Mouse (Mus musculus) ES-E14 (cell line): Measurements from ENCODE around the gene Synj1. TPM values are rescaled to one million over a fixed set of nuclear protein-coding genes. Genes with fewer than 3 reads are reported as not detected.

Experiments used
- DNase-seq: peaks from one replicate; pipeline ENCODE4 v3.0.0-alpha.2; 2013; ENCODE audit warnings: low read depth, low spot score
- H3K27ac ChIP-seq: 2 replicates; pipeline ENCODE4 v1.5.1; 2012; ENCODE audit warnings: low read depth, mild to moderate bottlenecking, low read length, moderate library complexity, mixed read lengths; ENCODE audit not compliant: poor library complexity, insufficient read depth, severe bottlenecking
- H3K36me3 ChIP-seq: 2 replicates; pipeline ENCODE4 v1.6.1; 2012; ENCODE audit warnings: mild to moderate bottlenecking, low read length, moderate library complexity, mixed read lengths; ENCODE audit not compliant: control insufficient read depth, poor library complexity, insufficient read depth, severe bottlenecking
- H3K4me1 ChIP-seq, 2 experiments: fragments of 150-350 bp in 1 of 2; sonication (generic) in 1 of 2; 2 replicates each; pipeline ENCODE4 v1.6.1; 2012; ENCODE audit warnings: low read length in 2 of 2, mild to moderate bottlenecking in 1 of 2, mixed read lengths in 1 of 2; ENCODE audit not compliant: control insufficient read depth in 2 of 2, insufficient read depth in 2 of 2, poor library complexity in 1 of 2
- H3K4me3 ChIP-seq, 2 experiments: fragments of 150-350 bp in 1 of 2; sonication (generic) in 1 of 2; 2 replicates each; pipeline ENCODE4 v1.5.1; 2012; ENCODE audit warnings: low read length in 2 of 2, low read depth in 1 of 2, mild to moderate bottlenecking in 1 of 2, mixed read lengths in 1 of 2; ENCODE audit not compliant: insufficient read depth in 1 of 2, poor library complexity in 1 of 2, severe bottlenecking in 1 of 2
- H3K9ac ChIP-seq: 2 replicates; pipeline ENCODE4 v1.6.1; 2012; ENCODE audit warnings: low read depth, mild to moderate bottlenecking, low read length, mixed read lengths; ENCODE audit not compliant: poor library complexity, insufficient read depth, severe bottlenecking
- H3K9me3 ChIP-seq: fragments of 150-350 bp; sonication (generic); 2 replicates; pipeline ENCODE4 v1.6.1; 2012; ENCODE audit warnings: low read depth, mild to moderate bottlenecking, low read length; ENCODE audit not compliant: control insufficient read depth, insufficient read depth
- CHD2 ChIP-seq: IDR thresholded peaks from 2 replicates; pipeline ENCODE4 v1.6.1; 2014; ENCODE audit warnings: mild to moderate bottlenecking, low read depth, low read length, inconsistent platforms
- HCFC1 ChIP-seq: IDR thresholded peaks from 2 replicates; pipeline ENCODE4 v1.6.1; 2012; ENCODE audit warnings: low read length, inconsistent platforms, borderline replicate concordance; ENCODE audit not compliant: insufficient read depth
- MAFK ChIP-seq: IDR thresholded peaks from 2 replicates; pipeline ENCODE4 v1.6.1; 2014; ENCODE audit warnings: mild to moderate bottlenecking, low read depth, low read length, inconsistent platforms; ENCODE audit not compliant: insufficient read depth
- ZC3H11A ChIP-seq: IDR thresholded peaks from 2 replicates; pipeline ENCODE4 v1.6.1; 2012; ENCODE audit warnings: low read depth, mild to moderate bottlenecking, inconsistent platforms, low read length, borderline replicate concordance
- ZNF384 ChIP-seq: IDR thresholded peaks from 2 replicates; pipeline ENCODE4 v1.6.1; 2012; ENCODE audit warnings: low read depth, low read length, inconsistent platforms
- in situ Hi-C, 2 experiments: fragments of 600-800 bp; cut with MboI; formaldehyde crosslinking; loops; one replicate each; pipeline ENCODE4 v1.15.1; 2025; ENCODE audit warnings: low sequenced_read_pairs in 2 of 2, inconsistent platforms in 1 of 2; ENCODE audit not compliant: unreplicated experiment in 2 of 2
- total RNA-seq: library from RNA; depleted of rRNA; stranded (reverse); fragments of 300-350 nt; gene quantifications from 2 replicates; pipeline ENCODE4 v1.2.3, GENCODE M21; 2012; rRNA removed

The Synj1 gene
- total RNA-seq, result 8.0 and 8.9 TPM in 2 replicates

- peak within 1 kb of the TSS; percentile 4; the same call in 1 of the 2 replicates for H3K27ac ChIP-seq
- TF ChIP-seq ZC3H11A, result no peak
- TF ChIP-seq MAFK, result no peak
- TF ChIP-seq CHD2, result no peak
- no peak for TF ChIP-seq ZNF384
- H3K4me3 ChIP-seq, result peak within 1 kb of the TSS; percentile 79 to 91
- in situ Hi-C loops, result no loop called here
- no peaks in the 10 kb centered on the region for H3K9me3 ChIP-seq
- no peaks in the 10 kb centered on the region for H3K4me1 ChIP-seq
- peak within 1 kb of the TSS; percentile 78 for H3K9ac ChIP-seq
- peak; percentile 74 for DNase-seq
- peaks cover 8% of the 10 kb centered on the region for H3K36me3 ChIP-seq
These were observed at the start of gene Synj1 for GRCm38 (mm10) chr16:91011021-91011683. TSS of gene Synj1 (minus strand) at chr16:91011308.

DNA sequence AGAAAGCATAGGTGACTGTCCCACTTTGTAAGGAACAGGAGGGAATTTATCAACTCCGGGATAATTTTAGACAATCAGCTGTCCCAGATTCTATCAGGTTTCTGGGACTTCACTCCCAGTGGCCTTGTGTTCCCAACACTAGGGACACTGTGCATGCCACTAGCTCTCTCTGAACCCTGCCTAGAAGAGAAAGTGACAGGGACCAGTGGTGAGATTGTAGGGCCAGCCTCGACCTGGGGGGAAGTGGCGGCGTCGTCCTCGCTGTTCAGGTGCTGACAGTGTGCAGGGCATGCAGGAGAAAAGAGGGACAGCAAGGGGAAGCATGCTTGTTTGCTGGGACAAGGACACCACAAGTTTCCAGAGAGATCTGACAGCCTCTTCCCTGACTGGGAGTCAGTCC is 46.6 kb upstream of the Synj1 start:
- TF ChIP-seq HCFC1 (no peak), MAFK (no peak), CHD2 (no peak), ZC3H11A (no peak), ZNF384 (no peak)
- no peak for DNase-seq
- Histone ChIP-seq H3K36me3 (no peaks in the 10 kb centered on the region), H3K9me3 (no peaks in the 10 kb centered on the region), H3K4me3 (no peak overlapping the region), H3K4me1 (peaks cover 0 to 2% of the 10 kb centered on the region in 2 experiments; a peak in 1 of 4 replicates), H3K27ac (no peak overlapping the region), H3K9ac (no peak overlapping the region)
- in situ Hi-C loops, result no loop called here

DNA sequence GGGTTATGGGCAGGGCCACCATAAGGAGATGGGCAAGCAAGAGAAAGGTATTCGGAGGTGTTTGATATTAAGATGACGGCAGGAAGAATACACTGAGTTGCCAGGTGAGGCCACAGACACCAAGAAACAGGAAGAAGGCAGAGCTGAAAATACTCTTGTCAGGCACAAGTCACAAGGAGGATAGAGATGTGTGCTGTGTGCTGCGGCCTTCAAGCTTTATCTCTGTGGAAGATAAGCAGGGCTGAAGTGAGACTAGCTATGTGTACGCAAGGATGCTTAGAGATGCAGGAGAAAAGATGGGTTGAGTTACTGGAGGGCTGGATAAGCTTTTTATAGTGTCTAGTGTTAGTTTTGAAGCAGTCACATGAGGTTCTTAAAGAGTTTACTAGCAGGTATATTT is 46.2 kb upstream of the Synj1 start:
- H3K9ac ChIP-seq, result no peak overlapping the region
- in situ Hi-C loops, result no loop called here
- H3K36me3 ChIP-seq, result no peaks in the 10 kb centered on the region
- peaks cover 0 to 2% of the 10 kb centered on the region in 2 experiments; a peak in 1 of 4 replicates for H3K4me1 ChIP-seq
- TF ChIP-seq ZNF384, result no peak
- TF ChIP-seq ZC3H11A, result no peak
- TF ChIP-seq CHD2, result no peak
- TF ChIP-seq HCFC1, result no peak
- no peak for TF ChIP-seq MAFK
- no peak for DNase-seq
- H3K9me3 ChIP-seq, result no peaks in the 10 kb centered on the region
- H3K4me3 ChIP-seq, result no peak overlapping the region
- no peak overlapping the region for H3K27ac ChIP-seq

DNA sequence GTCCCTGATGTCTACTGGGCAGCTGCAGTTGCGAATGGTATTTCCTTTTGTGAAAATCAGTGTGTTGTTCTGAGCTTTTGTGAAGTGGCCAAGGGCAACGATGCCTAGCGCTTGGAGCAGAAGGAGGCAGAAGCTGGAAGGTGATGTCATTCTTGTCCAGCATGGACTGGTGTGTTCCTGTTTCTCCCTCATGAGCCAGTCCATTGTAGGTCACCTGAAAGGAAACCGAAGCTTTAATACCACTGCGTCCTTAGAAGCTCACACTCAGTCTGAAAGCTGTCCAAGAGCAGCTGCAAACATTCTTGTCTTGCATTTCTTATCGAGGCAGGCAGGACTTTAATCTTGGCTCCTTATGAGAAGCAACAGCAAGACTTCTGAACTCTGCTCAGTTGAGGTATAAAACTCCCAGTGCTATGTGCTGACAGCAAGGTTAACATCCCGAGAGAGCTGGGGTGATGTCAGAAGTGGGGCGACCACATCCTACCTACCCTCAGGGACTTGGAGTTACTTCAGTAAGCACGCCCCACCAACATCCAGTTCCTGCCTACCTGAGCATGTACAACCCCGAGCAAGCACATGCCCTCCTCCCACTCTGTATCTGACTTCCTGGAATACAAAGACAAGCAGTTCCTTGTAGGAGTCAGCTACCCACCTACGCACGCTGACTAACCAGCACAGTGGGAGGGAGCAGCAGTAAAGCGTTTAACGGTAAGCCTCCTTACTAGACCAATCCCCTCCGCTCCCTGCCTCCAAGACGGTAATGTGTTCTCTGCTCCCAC is 45.1 kb upstream of the Synj1 start:
- Histone ChIP-seq H3K36me3 (no peaks in the 10 kb centered on the region), H3K9ac (no peak overlapping the region), H3K4me3 (no peak overlapping the region), H3K27ac (no peak overlapping the region), H3K9me3 (no peaks in the 10 kb centered on the region), H3K4me1 (peaks cover 0 to 2% of the 10 kb centered on the region in 2 experiments; a peak in 1 of 4 replicates)
- in situ Hi-C loops, result no loop called here
- TF ChIP-seq ZC3H11A (no peak), ZNF384 (no peak), CHD2 (no peak), MAFK (no peak), HCFC1 (no peak)
- DNase-seq, result no peak
